Mouse (Mus musculus): Measurements from ENCODE around the gene Cnr1.

- TF ChIP-seq TAL1 (IDR thresholded peaks at IDR 0.05; ENCODE audit: low read length), result no peak
- no peak for TF ChIP-seq GATA1 (IDR thresholded peaks at IDR 0.05; ENCODE audit: low read length)
Observed at GRCm38 (mm10) chr4:33895046-33895445, 29.3 kb upstream of the Cnr1 start.

Data from erythroblast, embryonic 14.5 days (primary cell).